Mouse (Mus musculus): Measurements from ENCODE around the gene Tubb3.

GRCm38 (mm10) chr8:123423441-123423840 lies 12.2 kb downstream of the Tubb3 start, which contains the start of gene Def8:
- no peak for TF ChIP-seq CTCF (IDR thresholded peaks at IDR 0.05; ENCODE audit: extremely low read depth, insufficient read length, insufficient replicate concordance, low read depth, low read length)
- TF ChIP-seq POLR2A (IDR thresholded peaks at IDR 0.05; ENCODE audit: low read depth, low read length) = no peak

All from small intestine, adult 2 months (tissue).